Mouse (Mus musculus) E14TG2a.4 (cell line): ENCODE measurements at regions not wholly inside any gene's neighbourhood (a gene's known extent, or its start where the extent isn't known, plus 50 kb on each side); places are given as distances from the start of the nearest gene placed in this dataset.

ENCODE experiments used
- H3K27me3 ChIP-seq: 2 replicates; pipeline ENCODE4 v1.6.1; 2014; ENCODE audit warnings: low read length, control low read depth; ENCODE audit not compliant: insufficient read depth
- H3K36me3 ChIP-seq: 2 replicates; pipeline ENCODE4 v1.6.1; 2014; ENCODE audit warnings: low read length, control low read depth; ENCODE audit not compliant: insufficient read depth
- H3K4me1 ChIP-seq: replicated peaks from 2 replicates; pipeline ENCODE4 v1.6.1; 2014; ENCODE audit warnings: low read depth, low read length, control low read depth
- H3K4me3 ChIP-seq: replicated peaks from 2 replicates; pipeline ENCODE4 v1.5.1; 2014; ENCODE audit warnings: mild to moderate bottlenecking, low read length
- H3K9me3 ChIP-seq: 2 replicates; pipeline ENCODE4 v1.6.1; 2014; ENCODE audit warnings: low read length, control low read depth
- CTCF ChIP-seq: conservative IDR thresholded peaks from 2 replicates; pipeline ENCODE4 v1.5.1; 2014; ENCODE audit warnings: low read length
- NANOG ChIP-seq: IDR thresholded peaks from 2 replicates; pipeline ENCODE4 v1.6.1; 2014; ENCODE audit warnings: borderline replicate concordance, low read length, mixed read lengths
- POU5F1 ChIP-seq: IDR thresholded peaks from 2 replicates; pipeline ENCODE4 v1.6.1; 2014; ENCODE audit warnings: low read length, borderline replicate concordance

DNA sequence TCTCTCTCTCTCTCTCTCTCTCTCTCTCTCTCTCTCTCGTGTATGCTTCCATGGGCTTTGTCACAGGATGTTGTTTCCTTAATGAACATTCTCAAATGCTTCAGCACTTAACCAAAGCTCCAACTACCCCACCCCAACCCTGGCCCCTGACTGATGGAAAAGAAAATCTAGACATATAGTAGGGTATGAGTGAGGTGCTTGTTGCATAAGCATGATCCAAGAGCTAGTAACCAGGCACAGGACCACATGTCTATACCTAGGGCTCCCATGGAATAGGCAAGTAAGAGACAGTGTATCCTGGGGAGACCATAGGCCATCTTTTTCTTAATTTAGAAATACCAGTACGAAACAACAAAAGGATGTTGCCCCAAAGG is 538.9 kb downstream of the Fat4 start:
- Histone ChIP-seq H3K27me3 (no peaks in the 10 kb centered on the region), H3K4me3 (no peak overlapping the region)
- TF ChIP-seq CTCF, result no peak
- TF ChIP-seq POU5F1, result no peak
- TF ChIP-seq NANOG, result no peak

GRCm38 (mm10) chr3:39443328-39443727 is 556.6 kb downstream of the Fat4 start:
- Histone ChIP-seq H3K9me3 (peaks cover 44% of the 10 kb centered on the region), H3K27me3 (no peaks in the 10 kb centered on the region), H3K4me1 (no peaks in the 10 kb centered on the region), H3K36me3 (no peaks in the 10 kb centered on the region), H3K4me3 (no peak overlapping the region)
- no peak for TF ChIP-seq NANOG
- no peak for TF ChIP-seq POU5F1
- no peak for TF ChIP-seq CTCF

More for the DNA sequence above, 538.9 kb downstream of the Fat4 start:
- peaks cover 16% of the 10 kb centered on the region for H3K9me3 ChIP-seq
- no peaks in the 10 kb centered on the region for H3K4me1 ChIP-seq
- no peaks in the 10 kb centered on the region for H3K36me3 ChIP-seq

DNA sequence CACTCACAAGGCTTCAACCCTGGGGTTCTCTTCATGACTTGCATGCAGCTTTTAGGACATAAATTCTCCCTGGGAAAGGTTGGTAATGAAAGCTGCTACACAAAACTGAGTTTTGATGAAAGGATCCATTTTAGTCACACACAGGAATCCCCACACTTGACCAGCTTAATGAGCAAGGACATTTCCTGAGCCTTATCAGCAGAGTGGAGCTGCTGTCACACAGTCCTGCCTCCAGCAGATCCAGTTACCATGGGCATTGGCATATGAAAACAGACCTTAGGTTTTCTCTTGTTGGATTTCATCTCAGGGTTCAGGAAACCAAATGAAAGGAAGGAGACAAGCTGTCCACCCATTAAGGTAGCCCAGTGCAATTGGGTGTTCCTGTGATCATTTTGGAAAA is 568.9 kb downstream of the Fat4 start:
- TF ChIP-seq NANOG, result no peak
- TF ChIP-seq POU5F1, result no peak
- no peak for TF ChIP-seq CTCF
- H3K27me3 ChIP-seq, result no peaks in the 10 kb centered on the region

GRCm38 (mm10) chr3:39460183-39460888 is 573.6 kb downstream of the Fat4 start:
- H3K4me3 ChIP-seq, result no peak overlapping the region
- H3K36me3 ChIP-seq, result no peaks in the 10 kb centered on the region
- peaks cover 3% of the 10 kb centered on the region; the same call in 1 of the 2 replicates for H3K9me3 ChIP-seq
- no peaks in the 10 kb centered on the region for H3K4me1 ChIP-seq
- H3K27me3 ChIP-seq, result no peaks in the 10 kb centered on the region
- TF ChIP-seq POU5F1, result no peak
- no peak for TF ChIP-seq NANOG
- no peak for TF ChIP-seq CTCF

More for the DNA sequence above, 568.9 kb downstream of the Fat4 start:
- Histone ChIP-seq H3K4me1 (no peaks in the 10 kb centered on the region), H3K4me3 (no peak overlapping the region), H3K9me3 (peaks cover 13% of the 10 kb centered on the region), H3K36me3 (no peaks in the 10 kb centered on the region)

DNA sequence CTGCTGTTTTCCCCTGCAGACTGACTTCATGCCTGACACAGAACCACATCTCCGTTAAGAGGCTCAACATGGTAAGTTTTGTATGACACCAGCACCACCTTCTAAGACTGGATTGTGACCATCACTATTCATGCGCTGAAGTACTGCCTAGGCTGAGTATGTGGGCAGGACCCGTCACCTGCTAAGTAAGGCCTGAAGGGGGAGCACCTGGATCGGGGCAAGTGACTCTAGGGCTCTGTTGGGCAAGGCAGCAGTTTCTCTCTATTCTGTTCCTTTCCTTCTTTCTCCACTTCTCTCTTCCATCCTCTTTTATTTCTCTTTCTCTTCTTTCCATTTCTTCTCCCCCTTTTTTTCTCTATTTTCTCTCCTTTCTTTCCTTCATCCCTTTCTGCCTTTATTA is 574.8 kb downstream of the Fat4 start:
- TF ChIP-seq CTCF (no peak), POU5F1 (no peak), NANOG (no peak)
- peaks cover 9% of the 10 kb centered on the region; the same call in 1 of the 2 replicates for H3K9me3 ChIP-seq

DNA sequence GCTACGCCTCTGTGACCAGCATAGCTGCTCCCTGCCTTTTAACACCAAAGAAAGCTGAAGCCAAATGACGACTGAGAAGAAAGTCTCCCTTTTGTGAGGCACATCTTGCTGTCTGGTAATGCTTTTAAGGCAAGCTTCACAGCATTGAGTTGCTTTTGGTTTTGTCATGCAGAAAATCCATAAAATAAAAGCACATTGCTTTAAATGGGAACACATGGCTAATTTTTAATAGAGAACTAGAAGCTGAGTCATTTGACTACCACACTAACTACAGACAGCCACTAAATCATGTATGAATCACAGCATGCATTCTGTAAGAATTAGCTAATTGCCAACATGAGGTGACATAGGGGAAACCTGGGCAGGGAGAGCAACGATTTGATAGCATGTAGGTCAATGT is 579.1 kb downstream of the Fat4 start:
- Histone ChIP-seq H3K36me3 (no peaks in the 10 kb centered on the region), H3K4me1 (no peaks in the 10 kb centered on the region), H3K4me3 (no peak overlapping the region), H3K27me3 (no peaks in the 10 kb centered on the region), H3K9me3 (peaks cover 32% of the 10 kb centered on the region)
- TF ChIP-seq NANOG (no peak), POU5F1 (no peak), CTCF (no peak)

More for the DNA sequence above, 574.8 kb downstream of the Fat4 start:
- H3K4me3 ChIP-seq, result no peak overlapping the region
- H3K4me1 ChIP-seq, result no peaks in the 10 kb centered on the region
- H3K36me3 ChIP-seq, result no peaks in the 10 kb centered on the region
- H3K27me3 ChIP-seq, result no peaks in the 10 kb centered on the region

DNA sequence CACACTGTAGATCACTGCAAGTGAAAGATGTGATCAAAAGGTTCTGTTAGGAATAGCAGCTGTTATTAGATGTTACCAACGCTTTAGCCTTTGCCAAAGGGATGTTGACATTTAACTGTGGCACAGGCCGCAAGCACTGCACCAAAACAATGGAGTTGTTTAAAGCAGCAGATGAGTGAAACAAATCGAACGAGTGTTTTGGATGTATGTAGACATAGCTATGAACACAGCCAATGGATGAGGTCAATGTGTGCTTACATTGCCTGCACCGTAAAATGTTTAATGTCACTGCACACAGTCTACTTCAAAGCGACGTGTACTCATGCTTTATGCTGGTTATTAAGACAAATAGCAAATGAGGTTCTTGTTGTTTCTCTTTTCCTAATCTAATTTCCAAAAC is 602.7 kb downstream of the Fat4 start:
- Histone ChIP-seq H3K9me3 (peaks cover 7% of the 10 kb centered on the region), H3K4me3 (no peak overlapping the region), H3K36me3 (no peaks in the 10 kb centered on the region), H3K4me1 (no peaks in the 10 kb centered on the region), H3K27me3 (no peaks in the 10 kb centered on the region)
- TF ChIP-seq NANOG (no peak), POU5F1 (no peak), CTCF (no peak)

GRCm38 (mm10) chr3:39494363-39494762 is 607.6 kb downstream of the Fat4 start:
- no peaks in the 10 kb centered on the region for H3K27me3 ChIP-seq
- H3K36me3 ChIP-seq, result no peaks in the 10 kb centered on the region
- H3K4me1 ChIP-seq, result no peaks in the 10 kb centered on the region
- TF ChIP-seq POU5F1 (no peak), NANOG (no peak), CTCF (no peak)
- no peak overlapping the region for H3K4me3 ChIP-seq
- H3K9me3 ChIP-seq, result no peaks in the 10 kb centered on the region

GRCm38 (mm10) chr3:39528087-39528486 is 641.3 kb downstream of the Fat4 start:
- TF ChIP-seq POU5F1, result no peak
- no peak for TF ChIP-seq CTCF
- no peak for TF ChIP-seq NANOG
- Histone ChIP-seq H3K4me1 (no peaks in the 10 kb centered on the region), H3K36me3 (no peaks in the 10 kb centered on the region)

More at GRCm38 (mm10) chr3:39528087-39528486, 641.3 kb downstream of the Fat4 start:
- Histone ChIP-seq H3K9me3 (no peaks in the 10 kb centered on the region), H3K4me3 (no peak overlapping the region), H3K27me3 (no peaks in the 10 kb centered on the region)
